Mouse (Mus musculus) cerebellum, adult 18-20 months (tissue): ENCODE data around the gene Ripor2.
A peak's percentile ranks its signal among the peaks of the same experiment; 100 is the strongest.

Source experiments
- DNase-seq, 2 experiments: peaks; one replicate each; pipeline ENCODE4 v3.0.0; 2021

The Ripor2 gene

DNA sequence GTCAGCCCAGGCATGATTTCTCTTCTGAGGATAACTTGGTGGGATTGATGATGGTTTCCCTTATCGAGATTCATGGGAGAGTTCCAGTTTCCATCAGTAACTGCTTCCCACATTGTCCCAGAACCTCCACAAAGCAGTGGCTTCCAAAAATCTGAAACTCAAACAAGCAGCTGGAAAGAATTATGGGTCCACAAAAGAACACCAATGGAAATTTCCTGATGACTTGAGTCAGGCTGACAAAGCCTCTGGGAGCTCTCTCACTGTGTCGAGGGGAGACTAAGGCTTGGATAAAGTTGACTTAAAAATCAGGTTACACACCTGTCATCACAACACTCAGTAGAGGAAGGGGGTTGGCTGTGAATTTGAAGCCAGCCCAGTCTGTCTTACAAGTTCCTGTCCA, 67.1 kb downstream of the Ripor2 start:
- no peak for DNase-seq

DNA sequence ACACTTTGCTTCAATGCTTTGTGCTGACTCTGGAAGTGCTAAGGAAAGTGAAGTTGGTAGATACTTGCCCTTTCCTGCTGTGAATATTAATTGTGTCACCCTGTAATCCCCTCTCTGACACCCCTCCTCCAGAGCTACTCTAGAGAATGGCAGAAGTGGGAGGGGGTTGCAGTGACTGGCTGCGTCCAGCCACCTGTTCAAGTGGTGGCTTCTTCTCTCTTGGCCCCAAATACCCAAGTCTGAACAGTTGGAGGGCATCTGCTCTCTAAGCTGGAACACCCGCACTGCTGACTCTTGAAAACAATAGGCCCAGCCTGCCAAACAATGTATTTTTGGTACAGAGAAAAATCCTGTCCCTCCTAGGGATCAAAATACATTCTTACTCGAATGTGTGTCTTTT, 69.0 kb downstream of the Ripor2 start:
- DNase-seq: no peak

DNA sequence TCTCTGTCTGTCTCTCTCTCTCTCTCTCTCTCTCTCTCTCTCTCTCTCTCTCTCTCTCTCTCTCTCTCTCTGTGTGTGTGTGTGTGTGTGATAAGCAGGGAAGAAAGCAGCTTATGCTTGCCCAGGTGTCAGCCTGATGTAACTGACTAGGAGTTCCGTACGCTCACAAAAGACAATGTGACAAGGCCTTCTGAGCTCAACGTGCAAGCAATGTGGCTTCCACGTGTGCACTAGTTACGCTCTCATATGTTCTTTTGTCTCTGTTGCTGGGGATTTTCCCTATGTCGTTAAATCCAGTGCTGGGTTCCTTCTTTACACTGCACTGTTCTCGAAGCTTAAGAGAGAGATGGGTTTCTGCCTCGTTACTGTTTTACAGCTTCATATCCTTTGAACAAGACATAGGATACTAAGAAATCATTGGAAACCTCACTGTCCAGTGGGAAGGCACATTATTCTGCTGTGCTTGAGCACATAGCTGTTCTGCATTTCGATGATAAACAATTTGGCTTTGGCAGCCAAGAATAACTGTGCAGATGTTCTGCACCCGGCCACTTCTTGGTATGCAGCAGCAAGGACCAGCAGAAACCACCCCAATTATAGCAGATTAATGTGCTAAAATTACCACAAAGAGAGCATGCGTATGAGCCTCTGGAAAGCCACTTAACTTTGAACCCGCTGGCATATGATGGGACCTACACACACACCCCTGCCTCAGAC, 73.1 kb downstream of the Ripor2 start:
- DNase-seq: no peak

DNA sequence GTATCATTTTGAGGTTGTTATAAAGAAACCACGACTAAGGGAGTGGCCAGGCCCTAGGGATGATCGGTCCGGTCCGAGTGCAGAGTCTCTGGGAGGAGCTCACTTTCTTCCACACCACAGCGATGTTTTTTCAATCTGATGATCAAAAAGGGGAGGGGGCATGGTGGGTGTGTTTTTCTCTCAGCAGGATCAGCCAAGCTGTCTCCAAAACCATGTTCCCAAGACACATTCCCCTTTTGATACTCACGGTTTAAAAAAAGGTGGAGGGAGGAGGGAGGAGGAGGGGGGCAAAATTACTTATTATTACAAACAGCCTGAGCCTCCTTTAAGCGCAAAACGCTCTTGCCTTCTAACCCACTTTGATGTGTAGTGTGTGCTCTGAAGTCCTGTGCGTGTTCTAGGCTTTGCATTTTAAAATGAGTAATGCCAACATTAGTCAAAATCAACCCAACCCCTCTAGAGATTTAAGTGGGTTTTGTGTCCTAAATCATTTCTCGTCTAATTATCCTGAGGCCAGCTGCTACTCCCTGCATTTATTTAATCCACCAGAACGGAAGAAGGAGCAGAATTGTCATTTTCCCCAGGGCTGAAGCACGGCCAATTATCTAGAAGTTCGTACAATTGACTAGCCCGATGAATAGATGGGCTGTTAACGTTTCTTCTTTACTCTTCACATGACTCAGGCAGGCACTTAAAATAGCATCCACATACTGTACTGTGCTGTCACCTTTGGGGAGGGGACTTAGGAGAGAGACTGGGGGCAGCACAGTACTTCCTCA, 74.9 kb downstream of the Ripor2 start:
- DNase-seq: no peak

DNA sequence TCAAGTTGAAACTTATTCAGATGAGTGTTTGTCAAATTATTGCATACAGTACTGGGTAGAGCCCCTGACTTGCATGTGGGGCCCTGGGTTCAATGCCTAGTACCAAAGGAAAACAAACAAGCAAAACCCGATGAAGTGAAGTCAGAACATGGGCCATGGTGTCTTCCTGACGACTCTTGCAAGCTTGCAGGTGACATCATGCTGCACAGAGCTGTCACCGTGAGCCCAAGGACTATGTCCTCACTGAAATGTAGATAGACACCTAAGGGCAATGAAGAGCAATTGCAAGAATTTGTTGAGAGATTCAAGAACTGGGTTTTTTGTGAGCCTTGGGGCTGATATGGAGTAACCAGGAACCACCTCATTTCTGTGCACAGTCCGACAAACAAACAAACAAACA, 84.8 kb downstream of the Ripor2 start:
- DNase-seq: no peak

DNA sequence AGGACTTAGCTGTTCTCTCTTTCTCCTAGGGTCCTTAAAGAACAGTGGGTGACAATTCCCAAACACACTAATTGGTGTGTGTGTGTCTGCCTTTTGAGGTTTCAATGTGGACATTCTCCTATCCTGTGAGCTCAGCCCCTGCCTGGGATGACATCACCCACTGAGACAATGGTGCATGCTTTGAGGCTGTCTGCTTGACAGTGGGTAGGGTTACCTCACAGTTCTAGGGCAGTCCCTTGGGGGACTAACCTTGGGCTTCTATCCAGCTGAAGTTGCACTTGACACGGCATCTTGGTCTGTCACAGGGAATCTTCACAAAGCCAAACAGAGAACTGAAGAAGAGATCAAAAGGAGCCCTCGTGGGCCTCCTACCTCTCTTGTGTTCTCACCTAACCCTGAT, 86.6 kb downstream of the Ripor2 start:
- no peak for DNase-seq

DNA sequence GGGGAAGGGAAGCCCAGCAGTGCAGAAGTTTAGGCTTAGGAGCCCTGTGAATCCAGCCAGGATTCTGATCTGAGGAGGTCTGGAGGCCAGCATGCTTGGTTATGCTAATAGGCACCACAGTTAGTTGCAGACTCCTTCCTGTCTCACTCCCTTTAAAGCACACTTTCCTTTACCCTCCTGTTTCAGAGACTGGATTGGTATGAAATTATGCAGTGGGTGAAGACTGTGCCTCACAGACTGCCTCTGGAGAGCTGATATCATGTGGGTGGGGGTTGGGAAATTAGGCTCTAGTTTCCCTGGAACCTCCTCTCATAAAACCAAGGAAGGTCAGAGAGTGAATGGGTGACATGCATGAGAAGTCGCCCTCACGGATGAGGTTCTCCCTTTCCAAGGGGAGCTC, 88.7 kb downstream of the Ripor2 start:
- no peak for DNase-seq

DNA sequence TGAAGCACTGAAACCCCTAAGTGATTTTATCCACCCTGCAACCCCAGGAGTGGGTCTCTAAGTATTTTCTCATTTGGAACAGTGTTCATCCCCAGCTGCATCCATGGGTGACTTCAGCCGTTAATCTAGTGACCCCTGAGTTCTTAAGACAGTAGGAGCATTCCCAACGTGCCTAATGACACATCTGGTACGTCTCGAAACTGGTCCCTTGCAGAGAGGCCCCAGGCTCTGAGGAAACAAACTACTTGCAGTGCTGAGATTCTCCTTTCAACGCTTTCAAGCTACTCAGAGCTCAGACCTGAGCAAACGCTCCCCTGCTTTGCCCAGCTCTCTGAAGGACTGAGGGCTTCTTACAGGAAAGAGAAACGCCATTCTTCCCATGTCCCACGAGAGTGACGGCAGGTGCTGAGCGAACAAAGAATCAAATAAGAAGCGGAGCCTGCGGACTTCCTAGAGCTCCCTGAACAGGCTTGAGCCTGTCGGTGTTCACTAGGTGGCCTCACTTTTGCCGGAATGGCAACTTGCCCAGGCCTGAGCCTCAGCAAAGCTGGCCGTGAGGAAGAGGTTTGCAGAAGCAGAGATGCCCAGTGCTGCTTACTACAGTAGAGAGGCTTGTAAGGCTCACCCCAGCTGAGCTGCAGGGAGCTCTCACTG, 97.2 kb downstream of the Ripor2 start:
- DNase-seq: peak; percentile 17 to 29

DNA sequence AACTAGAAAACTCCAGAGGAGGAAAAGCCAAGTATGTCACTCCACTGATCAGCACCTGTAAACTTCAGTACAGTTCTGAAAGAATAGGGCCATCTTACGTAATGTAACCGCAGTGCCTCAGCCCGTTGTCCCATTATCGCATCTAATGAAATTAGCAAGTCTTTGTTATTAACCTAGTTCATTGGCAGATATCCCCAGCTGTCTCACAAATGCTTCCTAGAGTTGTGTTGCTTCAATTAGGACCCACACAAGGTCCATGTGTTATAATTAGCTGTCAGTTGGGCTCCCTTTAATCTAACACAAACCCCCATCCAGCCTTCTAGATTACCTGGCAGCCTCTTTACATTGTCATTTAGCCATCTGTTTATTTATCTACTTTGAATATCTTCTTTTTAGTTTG, 99.0 kb downstream of the Ripor2 start:
- DNase-seq: no peak

DNA sequence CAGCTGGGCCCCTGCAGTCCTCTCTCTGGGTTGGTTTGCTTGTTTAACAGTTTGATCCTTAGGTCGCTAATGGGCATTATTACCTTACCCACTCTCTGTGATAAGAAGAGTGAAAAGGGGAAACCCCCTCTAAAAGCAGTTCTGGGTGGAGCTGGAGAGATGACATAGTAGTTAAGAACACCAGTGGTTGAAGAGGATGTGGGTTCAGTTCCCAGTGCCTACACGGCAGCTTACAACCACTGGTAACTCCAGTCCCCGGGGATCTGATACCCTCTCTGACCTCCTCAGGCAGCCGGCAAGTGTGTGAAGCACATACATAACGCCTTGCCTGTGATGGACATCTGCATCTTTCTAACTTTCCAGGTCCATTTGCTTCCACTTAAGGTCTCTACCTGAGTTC, 100.4 kb downstream of the Ripor2 start:
- DNase-seq: no peak

DNA sequence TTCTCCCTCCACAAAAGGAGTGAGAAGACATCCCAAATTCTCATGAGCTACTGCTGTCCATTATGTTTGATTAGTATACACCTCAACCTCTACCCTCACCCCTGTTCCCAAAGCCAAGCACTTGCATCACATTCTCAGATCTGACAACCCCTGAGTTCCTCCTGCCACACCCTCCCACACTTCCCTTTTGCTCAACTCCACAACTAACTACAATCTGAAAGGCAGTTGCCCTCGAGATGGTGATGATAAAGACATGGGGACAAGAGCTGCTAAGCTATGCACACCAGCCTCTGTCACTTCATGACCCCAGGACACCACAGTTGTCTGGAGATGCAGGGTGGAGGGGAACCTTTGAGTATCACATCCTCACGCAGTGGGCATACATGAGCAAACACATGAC, 102.5 kb downstream of the Ripor2 start:
- DNase-seq: no peak

DNA sequence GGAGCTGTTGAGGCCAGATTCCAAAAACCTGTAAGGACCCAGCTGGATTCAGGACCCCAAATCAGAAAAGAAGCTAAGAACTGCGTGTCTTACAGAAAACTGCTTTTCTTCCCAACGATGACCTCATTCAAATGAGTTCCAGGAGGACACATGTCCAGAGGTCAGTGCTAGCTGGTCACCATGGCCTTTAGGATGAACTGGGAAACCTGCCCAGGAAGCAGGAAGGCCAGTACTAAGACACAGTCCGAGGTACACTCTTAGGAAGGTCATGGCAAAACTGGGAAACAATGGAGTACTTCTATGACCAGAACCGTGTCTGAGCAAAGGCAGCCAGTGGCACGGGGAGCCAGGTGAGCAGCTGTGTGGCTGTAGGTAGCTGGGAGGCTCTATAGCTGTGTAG, 103.9 kb downstream of the Ripor2 start:
- DNase-seq: no peak

DNA sequence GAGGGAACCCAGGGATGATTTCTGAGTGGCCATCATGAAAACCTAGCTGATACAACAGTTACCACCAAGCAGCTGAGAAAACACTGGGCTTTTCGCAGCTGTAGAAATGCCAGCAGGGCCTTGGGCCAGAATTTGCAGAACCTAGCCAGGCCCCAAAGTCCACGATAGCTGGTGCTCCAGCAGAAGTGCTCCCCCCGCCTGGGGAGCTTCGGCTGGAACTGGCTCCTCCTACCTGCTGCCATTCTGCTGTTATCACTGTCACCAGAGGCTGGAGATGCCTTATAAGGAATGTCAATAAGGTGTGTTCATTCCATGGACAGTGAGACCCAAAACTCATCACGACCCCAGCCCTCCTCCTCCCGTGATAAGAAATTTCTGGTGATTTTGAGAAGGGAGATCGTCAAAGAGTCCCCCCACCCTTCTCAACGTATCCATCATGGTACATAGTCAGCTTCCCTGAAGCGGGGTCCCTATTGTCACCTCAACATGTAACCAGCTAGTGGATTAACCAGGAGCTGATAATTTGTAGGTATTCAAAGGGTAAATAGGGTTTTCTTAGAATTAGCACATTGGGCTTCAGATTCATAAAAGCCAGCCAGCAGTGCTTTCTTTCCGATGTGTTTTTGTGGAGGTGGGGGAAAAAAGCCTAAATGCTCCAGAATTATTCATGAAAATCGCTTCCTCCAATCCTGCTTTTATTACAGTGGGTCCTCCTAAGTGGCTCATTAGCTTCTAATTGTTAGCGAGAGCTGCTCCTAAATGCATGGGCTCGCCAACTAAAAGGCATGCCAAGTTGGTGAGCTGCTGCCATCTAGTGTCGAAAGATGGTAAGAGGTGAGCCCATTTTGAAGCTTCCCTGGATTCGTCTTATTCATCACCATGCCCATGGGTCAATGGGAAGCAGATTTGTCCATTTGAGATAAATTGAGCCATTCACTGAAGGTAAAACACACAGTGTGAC, 105.0 kb downstream of the Ripor2 start:
- peak; percentile 70 to 81 for DNase-seq

DNA sequence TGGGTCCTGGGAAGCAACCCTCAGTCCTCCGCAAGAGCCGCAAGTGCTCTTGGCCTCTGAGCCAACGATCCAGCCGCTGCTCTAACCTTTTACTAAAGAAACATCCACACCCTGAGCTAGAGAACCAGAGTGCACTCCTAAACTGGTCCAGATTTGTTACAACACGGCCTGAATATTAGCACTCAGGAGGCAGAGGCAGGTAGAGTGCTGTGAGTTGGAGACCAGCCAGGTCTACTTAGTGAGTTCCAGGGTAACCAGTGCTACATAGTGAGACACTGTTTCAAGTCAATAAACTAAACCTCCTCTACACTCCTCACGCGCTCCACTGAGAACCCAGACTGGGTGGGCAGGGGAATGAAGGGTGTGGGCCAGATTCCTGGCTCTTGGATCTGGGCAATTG, 111.3 kb downstream of the Ripor2 start:
- no peak for DNase-seq

DNA sequence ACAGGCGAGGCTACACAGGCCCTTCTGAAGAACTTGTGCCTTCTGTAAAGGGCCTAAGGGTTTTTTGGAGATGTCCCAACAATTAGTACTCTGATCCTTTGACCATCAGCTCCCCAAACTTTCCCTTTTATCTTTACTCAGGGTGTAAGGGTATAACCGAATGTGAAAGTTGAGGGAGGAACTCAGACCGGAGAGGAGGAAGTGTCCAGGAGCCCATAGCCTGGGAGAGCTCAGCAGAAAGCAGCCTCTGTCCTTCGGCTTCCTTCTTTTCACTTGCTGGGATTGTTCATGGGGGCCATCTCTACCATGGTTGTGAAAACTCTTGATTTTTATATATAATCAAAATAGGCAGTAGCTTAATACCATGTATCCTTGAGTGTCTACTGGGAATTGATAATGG, 116.8 kb downstream of the Ripor2 start:
- no peak for DNase-seq

DNA sequence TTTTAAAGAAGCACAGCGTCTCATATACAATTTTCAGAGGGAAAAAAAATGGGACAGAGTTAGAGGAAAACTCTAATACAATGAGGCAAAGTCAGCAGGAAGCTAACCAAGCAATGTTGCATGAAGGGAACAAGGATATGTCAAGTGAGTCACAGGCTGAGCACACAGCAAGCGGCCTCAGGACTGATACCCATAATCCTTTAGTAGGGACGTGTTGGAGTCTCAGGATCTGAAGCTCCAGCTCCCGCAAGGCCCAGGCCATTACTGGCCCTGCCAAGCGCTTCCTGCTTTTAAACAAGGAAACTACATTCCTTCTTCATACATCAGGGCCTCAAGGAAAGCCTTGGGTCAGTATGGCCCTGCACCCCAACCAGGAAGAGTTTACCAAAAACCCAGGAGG, 120.1 kb downstream of the Ripor2 start:
- DNase-seq: no peak

DNA sequence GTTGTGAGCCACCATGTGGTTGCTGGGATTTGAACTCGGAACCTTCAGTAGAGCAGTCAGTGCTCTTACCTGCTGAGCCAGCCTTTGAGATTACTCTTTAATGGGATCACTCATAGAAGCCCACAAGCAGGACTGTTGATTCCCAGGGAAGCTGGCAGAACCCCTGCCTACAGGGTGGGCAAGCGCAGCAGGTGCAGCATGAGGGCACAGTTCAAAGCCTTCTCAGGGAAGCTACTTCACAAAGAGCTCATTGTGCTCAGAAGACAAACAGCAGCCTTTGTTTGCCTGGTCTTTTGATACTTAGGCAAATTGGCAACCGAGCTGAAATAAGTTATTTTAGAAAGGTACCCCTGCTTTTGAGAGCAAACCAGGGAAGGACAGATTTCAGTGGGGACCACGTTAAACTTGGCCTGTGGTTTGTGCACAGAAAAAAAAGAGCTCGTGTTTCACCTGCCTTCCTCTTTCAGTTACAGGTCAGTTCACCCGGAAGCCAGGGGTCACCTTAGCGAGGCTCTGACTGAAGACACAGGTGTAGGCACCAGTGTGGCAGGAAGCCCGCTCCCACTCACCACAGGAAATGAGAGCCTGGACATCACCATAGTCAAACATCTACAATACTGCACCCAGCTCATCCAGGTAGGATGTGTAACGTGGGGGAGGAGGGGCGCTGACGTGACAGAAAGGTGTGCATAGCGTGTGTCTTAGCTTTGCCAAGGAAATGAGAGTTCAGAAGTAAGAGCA, 127.8 kb downstream of the Ripor2 start:
- DNase-seq: no peak

DNA sequence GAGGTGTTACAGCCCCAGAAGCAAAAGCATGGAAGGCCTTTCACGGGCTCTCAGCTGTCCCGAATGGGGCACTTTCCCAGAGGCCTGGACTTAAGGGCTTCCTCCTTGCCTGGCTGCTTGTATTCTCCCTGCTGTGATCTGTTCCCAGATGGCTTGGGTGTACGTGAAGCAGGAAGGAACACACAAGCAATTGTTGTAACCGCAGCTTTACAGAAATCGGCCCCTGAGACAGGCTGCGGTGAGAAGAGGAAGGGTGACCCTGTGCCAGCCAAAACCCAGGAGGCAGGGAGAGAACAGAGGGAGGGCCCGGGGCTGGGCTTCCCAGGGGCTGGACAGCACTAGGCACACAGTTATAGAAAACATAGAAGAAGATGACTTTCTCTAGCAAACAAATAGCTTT, 129.0 kb downstream of the Ripor2 start:
- no peak for DNase-seq

DNA sequence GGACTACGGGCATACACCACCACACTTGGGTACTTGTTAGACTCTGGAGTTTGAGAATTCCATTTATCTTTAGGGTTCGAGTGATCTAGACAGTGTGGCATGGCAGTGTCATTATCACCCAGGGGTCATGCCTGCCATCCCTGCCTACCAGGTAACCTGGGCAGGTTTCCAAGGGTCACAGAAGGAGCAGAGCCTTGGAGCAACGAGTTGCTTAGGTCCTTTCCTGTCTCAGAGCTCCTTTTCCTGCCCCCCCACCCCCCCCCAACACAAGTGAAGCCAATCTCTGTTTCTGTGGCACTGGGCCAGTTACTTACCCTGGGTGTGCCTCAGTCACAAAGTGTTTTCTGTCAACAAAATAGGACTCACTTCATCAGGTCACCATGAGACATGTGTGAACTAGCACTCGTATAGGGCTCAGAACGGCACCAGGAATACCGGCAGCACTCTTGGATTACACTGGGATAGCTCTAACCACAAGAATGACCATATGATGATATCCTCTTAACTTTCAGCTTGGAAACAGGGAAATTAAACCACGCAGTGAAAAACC, 130.7 kb downstream of the Ripor2 start:
- no peak for DNase-seq

DNA sequence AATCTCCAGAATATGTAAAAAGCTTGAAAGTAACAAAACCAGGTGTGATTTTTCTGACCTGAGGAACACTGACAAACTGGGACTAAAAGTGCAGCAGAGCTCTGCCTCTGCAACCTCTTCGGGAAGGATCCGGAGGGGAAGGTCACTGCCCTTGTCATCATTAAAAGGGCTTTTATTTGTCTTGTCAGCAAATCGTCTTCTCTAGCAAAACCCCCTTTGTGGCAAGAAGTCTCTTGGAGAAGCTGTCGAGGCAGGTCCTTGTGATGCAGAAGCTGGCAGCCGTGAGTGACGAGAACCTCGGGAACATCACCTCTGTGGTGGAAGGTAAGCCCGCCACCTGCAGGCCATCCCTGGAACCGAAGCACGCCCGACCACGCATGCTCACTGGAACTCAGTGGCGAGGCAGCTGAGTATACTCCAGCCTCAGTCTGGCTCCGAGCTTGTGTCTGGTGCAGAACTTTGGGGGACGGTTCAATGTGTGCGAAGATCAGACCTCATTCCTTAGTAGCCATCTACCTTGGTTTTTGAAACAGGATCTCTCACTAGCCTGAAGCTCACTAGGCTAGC, 131.5 kb downstream of the Ripor2 start:
- DNase-seq: peak; percentile 88 to 90

DNA sequence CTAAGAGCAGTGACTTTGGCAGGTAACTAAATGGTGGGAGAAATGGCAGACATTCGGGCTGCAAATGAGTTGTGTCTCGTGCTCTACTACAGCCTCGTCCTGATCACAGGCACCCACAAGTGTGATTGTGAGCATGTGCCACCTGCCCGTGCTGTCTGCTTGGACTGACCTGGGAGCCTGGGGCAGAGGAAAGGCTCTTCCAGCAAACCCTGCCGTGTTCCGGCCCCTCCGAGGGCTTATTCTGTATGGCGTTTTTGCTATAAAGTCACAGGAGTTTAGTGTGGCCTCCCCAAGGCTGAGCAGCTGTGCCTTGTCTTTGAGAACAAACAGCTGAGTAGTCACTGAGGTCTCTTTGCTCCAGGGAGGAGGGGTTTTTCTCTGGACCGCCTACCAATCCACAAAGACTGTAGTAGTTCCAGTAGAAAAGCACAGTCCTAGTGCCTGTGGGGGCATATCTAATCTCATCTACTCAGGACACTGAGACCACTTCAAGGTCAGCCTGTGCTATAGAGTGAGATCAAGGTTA, 132.4 kb downstream of the Ripor2 start:
- DNase-seq: no peak
